Mouse (Mus musculus) ES-E14 (cell line): Measurements from ENCODE around the gene Ppp1r36.

Experiments used
- HCFC1 ChIP-seq: IDR thresholded peaks from 2 replicates; pipeline ENCODE4 v1.6.1; 2012; ENCODE audit warnings: low read length, inconsistent platforms, borderline replicate concordance; ENCODE audit not compliant: insufficient read depth
- MAFK ChIP-seq: IDR thresholded peaks from 2 replicates; pipeline ENCODE4 v1.6.1; 2014; ENCODE audit warnings: mild to moderate bottlenecking, low read depth, low read length, inconsistent platforms; ENCODE audit not compliant: insufficient read depth
- ZC3H11A ChIP-seq: IDR thresholded peaks from 2 replicates; pipeline ENCODE4 v1.6.1; 2012; ENCODE audit warnings: low read depth, mild to moderate bottlenecking, inconsistent platforms, low read length, borderline replicate concordance
- ZNF384 ChIP-seq: IDR thresholded peaks from 2 replicates; pipeline ENCODE4 v1.6.1; 2012; ENCODE audit warnings: low read depth, low read length, inconsistent platforms

DNA sequence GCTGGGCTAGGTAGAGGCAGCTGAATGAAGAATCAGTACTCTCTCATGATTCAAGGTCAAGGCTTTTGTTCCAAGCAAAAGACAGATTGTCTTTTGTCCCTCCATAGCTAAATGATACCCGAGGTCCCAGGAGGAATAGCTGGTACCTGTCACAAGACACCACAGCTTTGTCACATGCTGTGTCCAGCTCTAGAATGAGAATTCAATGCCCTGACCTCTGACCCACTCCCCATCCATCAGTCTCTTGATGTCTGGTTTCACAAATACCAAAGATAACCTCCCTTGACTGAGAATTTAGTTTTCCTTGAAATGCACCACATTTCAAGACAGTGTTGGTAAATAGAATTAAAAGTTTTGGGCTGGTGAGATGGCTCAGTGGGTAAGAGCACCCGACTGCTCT lies 34.9 kb downstream of the Ppp1r36 start:
- TF ChIP-seq HCFC1 (no peak), ZC3H11A (no peak), ZNF384 (no peak), MAFK (no peak)
